Mouse (Mus musculus): Measurements from ENCODE around the gene Erfe. TPM values are rescaled to one million over a fixed set of nuclear protein-coding genes. Genes with fewer than 3 reads are reported as not detected.
A peak's percentile ranks its signal among the peaks of the same experiment; 100 is the strongest.

Gene Erfe
- 0.27 and 0.56 TPM in 2 replicates for polyA plus RNA-seq (2015; fragmentation: Nextera tagmentation; extraction: Ambion mirVana)

- peak within 1 kb of the TSS; percentile 35 for H3K4me3 ChIP-seq
- peak; percentile 51 for ATAC-seq (replicated peaks)
- H3K9ac ChIP-seq = peak within 1 kb of the TSS; percentile 24
- H3K36me3 ChIP-seq (replicated peaks) = no peaks in the 10 kb centered on the region
- peak within 1 kb of the TSS; percentile 62 for H3K4me2 ChIP-seq
- no peaks in the 10 kb centered on the region for H3K9me3 ChIP-seq
- peaks cover 18% of the 10 kb centered on the region for H3K27me3 ChIP-seq (replicated peaks)
- no peak within 1 kb of the TSS for H3K27ac ChIP-seq
- 1% methylated on average over 67 of the region's 68 CpGs for WGBS
- H3K4me1 ChIP-seq = peaks cover 8% of the 10 kb centered on the region
These were observed at the start of gene Erfe for GRCm38 (mm10) chr1:91366215-91367108. Gene Erfe (plus strand): TSS chr1:91366430.

DNA sequence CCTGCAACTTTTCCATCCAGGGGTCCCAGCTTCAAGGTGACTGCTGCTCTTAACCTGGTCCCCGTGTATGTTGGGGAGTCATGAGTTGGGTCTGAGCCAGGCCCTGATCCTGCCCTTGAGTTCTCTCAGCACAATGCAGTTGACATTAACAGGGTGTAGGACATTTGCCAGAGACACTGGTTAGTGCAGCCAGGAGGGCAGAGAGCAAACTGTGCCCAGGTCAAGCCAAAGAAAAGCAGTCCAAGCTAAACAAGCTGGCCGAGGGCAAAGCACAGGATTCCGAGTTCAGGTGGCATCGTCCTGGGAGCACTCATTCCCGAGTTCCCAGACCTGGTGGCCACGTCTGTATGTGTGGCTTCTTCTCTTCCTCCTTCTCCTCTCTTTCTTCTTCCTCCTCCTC lies 48.6 kb upstream of the Erfe start:
- ATAC-seq (replicated peaks) = no peak
- Histone ChIP-seq H3K27ac (no peak overlapping the region), H3K27me3 (replicated peaks) (no peaks in the 10 kb centered on the region), H3K4me3 (no peak overlapping the region), H3K4me2 (no peak overlapping the region), H3K4me1 (no peaks in the 10 kb centered on the region), H3K9ac (no peak overlapping the region), H3K9me3 (no peaks in the 10 kb centered on the region), H3K36me3 (replicated peaks) (no peaks in the 10 kb centered on the region)
- WGBS = 93% methylated on average over 6 of the region's 6 CpGs

DNA sequence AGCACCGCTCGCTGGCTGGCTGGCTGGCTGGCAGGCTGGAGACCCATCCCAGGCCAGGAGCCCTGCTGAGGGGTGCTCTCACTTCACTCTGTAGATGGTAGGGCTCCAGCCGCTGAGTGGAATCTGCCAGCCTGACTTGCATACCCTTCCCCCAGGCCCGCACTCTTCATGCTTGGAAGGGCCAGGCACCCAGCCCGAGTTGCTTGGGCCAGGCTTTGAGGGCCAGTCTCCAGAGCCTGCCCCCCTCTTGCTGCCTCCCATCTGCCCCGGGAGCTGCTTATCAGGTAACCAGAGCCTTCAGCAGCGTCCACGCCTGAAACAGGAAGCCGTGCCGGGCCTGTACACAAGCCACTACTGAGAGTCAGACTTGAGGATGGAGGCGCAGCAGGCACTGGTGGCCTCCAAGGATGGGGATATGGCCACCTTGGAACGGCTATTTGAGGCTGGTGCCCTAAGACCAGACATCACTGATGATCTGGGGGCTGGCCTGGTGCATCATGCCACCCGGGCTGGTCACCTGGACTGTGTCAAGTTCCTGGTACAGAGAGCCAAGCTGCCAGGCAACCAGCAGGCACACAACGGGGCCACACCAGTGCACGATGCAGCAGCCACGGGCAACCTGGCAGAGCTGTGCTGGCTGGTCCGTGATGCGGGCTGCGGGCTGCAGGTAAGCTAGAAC lies 44.3 kb upstream of the Erfe start, which contains the start of gene Espnl:
TSS of gene Espnl (plus strand) at position 316 of the 679 bp plus-strand sequence.
- H3K27ac ChIP-seq = no peak within 1 kb of the TSS
- no peak within 1 kb of the TSS for H3K9ac ChIP-seq
- WGBS = 80% methylated on average over 19 of the region's 19 CpGs
- no peaks in the 10 kb centered on the region for H3K4me1 ChIP-seq
- H3K9me3 ChIP-seq = no peaks in the 10 kb centered on the region
- H3K27me3 ChIP-seq (replicated peaks) = no peaks in the 10 kb centered on the region
- no peak within 1 kb of the TSS for H3K4me2 ChIP-seq
- no peak within 1 kb of the TSS for H3K4me3 ChIP-seq
- no peak for ATAC-seq (replicated peaks)
- H3K36me3 ChIP-seq (replicated peaks) = no peaks in the 10 kb centered on the region

DNA sequence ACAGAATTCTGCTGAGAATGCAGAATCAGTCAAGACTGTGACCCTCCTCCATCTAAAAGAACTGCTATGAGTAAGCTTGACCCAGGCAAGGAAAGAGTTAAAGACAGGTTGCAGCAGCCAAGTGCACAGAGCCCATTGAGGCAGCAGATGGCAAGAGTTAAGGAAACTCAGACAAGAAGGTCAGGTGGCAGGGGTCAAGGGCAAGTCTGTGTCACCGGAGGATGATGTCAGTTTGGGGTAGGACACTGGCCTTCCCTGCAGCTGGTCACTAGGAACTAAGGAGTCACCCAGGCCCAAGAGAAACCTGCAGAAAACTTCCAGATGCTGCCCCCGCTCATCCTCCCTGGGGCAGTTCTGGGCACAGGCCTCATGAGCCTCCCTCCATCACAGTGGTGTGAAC lies 41.6 kb upstream of the Erfe start:
- Histone ChIP-seq H3K36me3 (replicated peaks) (no peaks in the 10 kb centered on the region), H3K27me3 (replicated peaks) (no peaks in the 10 kb centered on the region), H3K9ac (no peak overlapping the region), H3K4me1 (no peaks in the 10 kb centered on the region), H3K9me3 (no peaks in the 10 kb centered on the region), H3K27ac (no peak overlapping the region), H3K4me2 (no peak overlapping the region), H3K4me3 (no peak overlapping the region)
- ATAC-seq (replicated peaks) = no peak
- WGBS = 92% methylated on average over 2 of the region's 2 CpGs

DNA sequence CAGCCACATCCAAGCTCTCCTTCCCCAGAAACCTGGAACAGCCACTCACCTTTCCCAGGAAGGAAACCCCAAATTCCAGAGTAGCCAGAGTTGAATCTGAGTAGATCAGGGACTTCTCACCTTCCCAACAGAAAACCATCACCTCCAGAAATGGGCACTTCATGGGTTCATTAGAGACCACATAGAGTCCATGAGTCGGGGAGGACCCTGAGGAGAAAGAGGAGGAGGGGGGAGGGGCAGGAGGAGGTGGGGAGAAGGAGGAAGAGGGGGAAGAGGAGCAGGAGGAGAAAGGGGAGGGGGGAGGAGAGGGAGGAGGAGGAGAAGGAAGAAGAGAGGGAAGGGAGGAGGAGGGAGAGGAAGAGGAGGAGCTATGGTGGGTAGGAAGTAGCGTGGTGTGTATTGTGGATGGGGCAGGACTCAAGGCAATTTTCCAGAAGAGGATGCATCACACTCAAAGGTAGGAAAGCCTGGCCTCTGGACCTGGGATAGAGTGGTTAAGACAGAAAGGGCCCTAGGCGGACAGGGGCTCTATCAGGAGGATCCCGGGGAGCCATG lies 40.7 kb upstream of the Erfe start:
- Histone ChIP-seq H3K4me2 (no peak overlapping the region), H3K4me3 (no peak overlapping the region), H3K9ac (no peak overlapping the region), H3K27ac (no peak overlapping the region), H3K27me3 (replicated peaks) (no peaks in the 10 kb centered on the region), H3K4me1 (no peaks in the 10 kb centered on the region), H3K9me3 (no peaks in the 10 kb centered on the region), H3K36me3 (replicated peaks) (no peaks in the 10 kb centered on the region)
- ATAC-seq (replicated peaks) = no peak
- WGBS = 74% methylated on average over 4 of the region's 4 CpGs

DNA sequence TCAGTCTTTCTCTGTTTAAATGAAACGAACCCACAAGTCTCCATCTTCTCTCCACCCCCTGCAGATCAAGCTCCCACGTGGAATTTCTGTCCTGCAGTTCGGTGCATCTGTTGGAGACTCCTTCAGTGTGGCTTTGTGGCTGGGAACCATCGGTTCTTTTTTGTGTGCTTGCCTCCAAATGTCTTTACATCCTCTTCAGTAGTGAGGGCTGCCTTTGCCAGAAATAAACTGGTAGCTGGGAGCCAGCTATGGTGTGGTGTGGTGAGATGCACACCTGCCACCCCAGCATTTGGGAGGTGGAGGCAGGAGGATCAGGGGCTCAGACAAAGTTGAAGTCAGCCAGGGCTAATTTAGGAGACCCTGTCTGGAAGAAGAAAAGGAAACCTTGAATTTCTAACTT lies 34.1 kb upstream of the Erfe start:
- ATAC-seq (replicated peaks) = no peak
- H3K4me2 ChIP-seq = no peak overlapping the region
- WGBS = 42% methylated on average over 4 of the region's 4 CpGs
- H3K4me1 ChIP-seq = no peaks in the 10 kb centered on the region
- no peak overlapping the region for H3K27ac ChIP-seq
- H3K9ac ChIP-seq = no peak overlapping the region
- no peaks in the 10 kb centered on the region for H3K9me3 ChIP-seq
- H3K4me3 ChIP-seq = no peak overlapping the region
- H3K36me3 ChIP-seq (replicated peaks) = no peaks in the 10 kb centered on the region
- no peaks in the 10 kb centered on the region for H3K27me3 ChIP-seq (replicated peaks)

DNA sequence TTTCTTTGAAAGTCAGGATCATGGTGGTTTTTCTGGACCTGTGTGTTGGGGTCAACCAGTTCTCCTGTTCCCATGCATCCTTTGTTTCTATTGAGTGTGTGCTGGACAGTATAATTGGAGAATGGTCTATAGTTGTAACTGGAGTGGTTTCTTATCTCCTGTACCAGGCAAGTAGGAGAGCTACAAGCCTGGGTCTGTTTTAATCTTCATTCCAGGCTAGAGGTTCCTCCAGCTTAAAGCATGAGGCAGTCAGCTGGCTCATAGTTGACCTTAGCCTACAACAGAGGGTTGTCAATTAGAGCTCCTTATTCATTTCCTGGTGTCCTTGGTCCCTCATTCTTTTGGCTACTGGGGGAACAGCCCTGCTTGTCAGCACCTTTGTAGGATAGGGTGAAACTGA lies 32.6 kb upstream of the Erfe start:
- ATAC-seq (replicated peaks) = no peak

GRCm38 (mm10) chr1:91337355-91337754 lies 28.9 kb upstream of the Erfe start:
- H3K4me1 ChIP-seq = no peaks in the 10 kb centered on the region
- ATAC-seq (replicated peaks) = no peak
- H3K9ac ChIP-seq = no peak overlapping the region
- no peaks in the 10 kb centered on the region for H3K36me3 ChIP-seq (replicated peaks)
- no peak overlapping the region for H3K4me2 ChIP-seq
- H3K27ac ChIP-seq = no peak overlapping the region
- 0 out of 2 replicates have a peak, but pooled peaks cover 3% of the 10 kb centered on the region for H3K27me3 ChIP-seq (replicated peaks)
- 85% methylated on average over 7 of the region's 7 CpGs for WGBS
- no peak overlapping the region for H3K4me3 ChIP-seq
- H3K9me3 ChIP-seq = no peaks in the 10 kb centered on the region

More for the DNA sequence above, 32.6 kb upstream of the Erfe start:
- H3K27ac ChIP-seq = no peak overlapping the region
- H3K4me2 ChIP-seq = no peak overlapping the region
- H3K9ac ChIP-seq = no peak overlapping the region
- no peak overlapping the region for H3K4me3 ChIP-seq
- H3K27me3 ChIP-seq (replicated peaks) = no peaks in the 10 kb centered on the region
- H3K4me1 ChIP-seq = no peaks in the 10 kb centered on the region
- H3K36me3 ChIP-seq (replicated peaks) = no peaks in the 10 kb centered on the region
- H3K9me3 ChIP-seq = no peaks in the 10 kb centered on the region

DNA sequence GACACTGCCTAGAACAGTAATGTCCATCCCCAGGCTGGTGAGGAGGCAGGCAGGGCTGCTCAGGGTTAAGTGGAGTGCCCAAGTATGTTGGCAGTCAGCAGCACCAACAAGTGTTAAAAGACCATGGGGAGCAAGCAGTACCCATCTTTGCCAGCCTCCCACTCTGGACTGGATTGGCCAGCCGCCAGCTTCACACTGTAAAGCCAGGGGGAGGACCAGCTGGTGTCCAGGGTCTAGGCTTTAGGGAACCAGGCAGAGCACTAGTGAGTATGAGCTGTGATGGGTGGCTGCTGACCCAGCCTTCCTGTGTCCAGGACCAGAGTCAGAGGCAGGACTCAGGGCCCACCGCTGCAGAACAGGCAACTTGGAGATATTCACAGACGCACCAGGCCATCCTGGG lies 22.2 kb upstream of the Erfe start:
- Histone ChIP-seq H3K9ac (no peak overlapping the region), H3K4me3 (no peak overlapping the region), H3K4me2 (no peak overlapping the region), H3K36me3 (replicated peaks) (no peaks in the 10 kb centered on the region), H3K9me3 (no peaks in the 10 kb centered on the region), H3K27ac (no peak overlapping the region), H3K4me1 (peaks cover 10% of the 10 kb centered on the region), H3K27me3 (replicated peaks) (peaks cover 42% of the 10 kb centered on the region)
- no peak for ATAC-seq (replicated peaks)
- 84% methylated on average over 3 of the region's 3 CpGs for WGBS

GRCm38 (mm10) chr1:91344921-91345685 lies 21.1 kb upstream of the Erfe start:
- H3K4me3 ChIP-seq = peak overlapping the region; percentile 32
- H3K36me3 ChIP-seq (replicated peaks) = no peaks in the 10 kb centered on the region
- H3K4me1 ChIP-seq = peaks cover 10% of the 10 kb centered on the region
- no peak overlapping the region for H3K9ac ChIP-seq
- H3K9me3 ChIP-seq = no peaks in the 10 kb centered on the region
- no peak; the same call in 1 of the 2 replicates for ATAC-seq (replicated peaks)
- H3K4me2 ChIP-seq = peak overlapping the region; percentile 52
- WGBS = 5% methylated on average over 68 of the region's 68 CpGs
- no peak overlapping the region for H3K27ac ChIP-seq
- H3K27me3 ChIP-seq (replicated peaks) = peaks cover 42% of the 10 kb centered on the region

DNA sequence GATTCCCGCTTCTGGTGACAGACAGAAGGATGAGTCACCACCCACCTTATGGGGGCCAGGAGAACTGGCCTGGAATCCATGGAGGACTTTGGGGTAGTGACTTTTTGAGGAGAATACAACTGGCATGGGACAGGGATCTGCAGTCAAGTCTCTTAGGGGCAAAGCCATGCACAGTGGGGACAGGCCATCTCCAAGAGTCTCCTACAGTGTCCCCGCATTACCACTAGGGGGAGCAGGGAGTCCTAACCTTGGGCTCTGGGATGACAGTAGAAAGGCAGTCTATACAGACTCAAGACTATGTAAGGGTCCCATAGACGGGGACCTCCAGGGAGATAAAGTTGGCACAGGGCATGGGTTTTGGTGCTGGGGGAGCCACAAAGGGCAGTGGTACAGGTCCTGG lies 19.3 kb upstream of the Erfe start:
- peak; percentile 70; the same call in 1 of the 2 replicates for ATAC-seq (replicated peaks)

GRCm38 (mm10) chr1:91350841-91351240 lies 15.4 kb upstream of the Erfe start, which contains the start of gene Klhl30:
Gene Klhl30 (plus strand): TSS chr1:91351016.
- H3K27me3 ChIP-seq (replicated peaks) = peaks cover 11% of the 10 kb centered on the region
- H3K36me3 ChIP-seq (replicated peaks) = no peaks in the 10 kb centered on the region
- no peak within 1 kb of the TSS for H3K4me3 ChIP-seq
- no peak within 1 kb of the TSS for H3K4me2 ChIP-seq
- 64% methylated on average over 4 of the region's 4 CpGs for WGBS
- H3K9ac ChIP-seq = no peak within 1 kb of the TSS
- H3K9me3 ChIP-seq = no peaks in the 10 kb centered on the region
- H3K27ac ChIP-seq = no peak within 1 kb of the TSS
- H3K4me1 ChIP-seq = no peaks in the 10 kb centered on the region
- no peak for ATAC-seq (replicated peaks)

More for the DNA sequence above, 19.3 kb upstream of the Erfe start:
- no peak overlapping the region for H3K4me2 ChIP-seq
- no peak overlapping the region for H3K9ac ChIP-seq
- WGBS = 36% methylated on average over 3 of the region's 3 CpGs
- H3K4me1 ChIP-seq = peaks cover 10% of the 10 kb centered on the region
- peaks cover 39% of the 10 kb centered on the region for H3K27me3 ChIP-seq (replicated peaks)
- H3K36me3 ChIP-seq (replicated peaks) = no peaks in the 10 kb centered on the region
- H3K27ac ChIP-seq = no peak overlapping the region
- no peak overlapping the region for H3K4me3 ChIP-seq
- no peaks in the 10 kb centered on the region for H3K9me3 ChIP-seq

Data from midbrain, embryonic 15.5 days (tissue).